Mouse (Mus musculus) erythroblast, embryonic 14.5 days (primary cell): ENCODE results near the gene Mmd.

Experiments used
- GATA1 ChIP-seq: IDR thresholded peaks from 2 replicates; pipeline ENCODE4 v1.6.1; 2012; ENCODE audit warnings: low read length, inconsistent platforms, mixed read lengths
- TAL1 ChIP-seq: IDR thresholded peaks from 3 replicates; pipeline ENCODE4 v1.6.1; 2012; ENCODE audit warnings: low read length, inconsistent platforms, mixed read lengths

DNA sequence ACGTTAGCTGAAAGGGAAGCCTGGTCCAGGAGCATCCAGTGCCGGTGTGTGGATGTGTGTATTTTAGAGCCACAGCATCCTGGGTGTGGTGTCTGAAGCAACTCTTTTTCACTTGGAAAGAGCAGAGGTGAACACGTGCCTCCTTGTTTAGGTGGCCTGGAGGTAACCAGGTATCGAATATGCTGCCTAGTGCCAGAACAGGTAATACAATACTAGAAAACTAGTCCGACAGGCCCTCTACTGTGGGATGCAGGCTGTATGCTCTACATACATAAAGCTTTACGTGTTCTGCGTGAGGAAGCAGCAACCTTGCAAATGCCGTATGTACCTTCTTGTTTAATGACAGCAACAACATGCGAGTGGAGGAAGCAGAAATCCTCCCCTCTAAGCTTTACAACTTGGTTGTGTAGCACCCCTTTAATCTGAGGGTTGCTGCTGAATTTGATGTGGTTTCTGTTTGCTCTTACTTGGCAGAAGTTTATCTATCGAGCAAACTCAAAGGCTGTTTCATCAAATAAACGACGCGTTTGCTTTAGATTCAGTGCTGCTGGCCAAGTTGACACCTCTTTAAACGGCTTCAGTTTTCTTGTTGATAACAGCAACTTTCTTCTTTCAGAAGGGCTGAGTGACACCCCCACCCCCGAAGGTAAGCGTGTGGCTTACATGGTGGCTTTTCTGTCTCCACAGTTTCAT lies 7.7 kb downstream of the Mmd start:
- TF ChIP-seq GATA1 (no peak), TAL1 (no peak)
